Mouse (Mus musculus) forebrain, embryonic 14.5 days (tissue): ENCODE measurements around the gene Rptor. TPM values are rescaled to one million over a fixed set of nuclear protein-coding genes. Genes with fewer than 3 reads are reported as not detected.

Experiments used
- ATAC-seq: fragments of 200-750 bp; cut with Nextera tagmentation; 2 replicates; pipeline ENCODE4 v1.8.0; 2017; ENCODE audit warnings: mild to moderate bottlenecking, moderate library complexity
- DNase-seq: peaks from one replicate; pipeline ENCODE4 v3.0.0-alpha.2; 2015; ENCODE audit warnings: low spot score
- H3K27ac ChIP-seq: fragments of 300-500 bp; sonication (generic); 2 replicates; pipeline ENCODE4 v1.5.1; 2014; ENCODE audit warnings: low read depth, mild to moderate bottlenecking, control low read depth, low read length, moderate library complexity
- H3K27me3 ChIP-seq: fragments of 300-500 bp; sonication (generic); replicated peaks from 2 replicates; pipeline ENCODE4 v1.6.1; 2014; ENCODE audit warnings: low read length, control low read depth, mixed read lengths; ENCODE audit not compliant: control insufficient read depth, insufficient read depth
- H3K36me3 ChIP-seq: fragments of 300-500 bp; sonication (generic); 2 replicates; pipeline ENCODE4 v1.6.1; 2014; ENCODE audit warnings: low read length, control low read depth; ENCODE audit not compliant: control insufficient read depth, insufficient read depth
- H3K4me1 ChIP-seq: fragments of 300-500 bp; sonication (generic); 2 replicates; pipeline ENCODE4 v1.6.1; 2014; ENCODE audit warnings: antibody characterized with exemption, low read length, control low read depth; ENCODE audit not compliant: control insufficient read depth, insufficient read depth
- H3K4me2 ChIP-seq: fragments of 300-500 bp; sonication (generic); 2 replicates; pipeline ENCODE4 v1.6.1; 2014; ENCODE audit warnings: mild to moderate bottlenecking, control low read depth, low read length
- H3K4me3 ChIP-seq: fragments of 300-500 bp; sonication (generic); 2 replicates; pipeline ENCODE4 v1.5.1; 2014; ENCODE audit warnings: low read depth, low read length, control low read depth
- H3K9ac ChIP-seq: fragments of 300-500 bp; sonication (generic); 2 replicates; pipeline ENCODE4 v1.6.1; 2014; ENCODE audit warnings: mild to moderate bottlenecking, low read length, control low read depth, moderate library complexity
- H3K9me3 ChIP-seq: fragments of 300-500 bp; sonication (generic); replicated peaks from 2 replicates; pipeline ENCODE4 v1.6.1; 2016; ENCODE audit warnings: low read length, control low read depth, mixed read lengths; ENCODE audit not compliant: control insufficient read depth
- WGBS: fragments of 180-500 bp; shearing (Covaris S2); extraction: QIAGEN DNeasy Blood & Tissue Kit; methylation state at CpG from one replicate; pipeline ENCODE4 v1.1.7; 2014; 5-methylcytosine and 5-hydroxymethylcytosine counted together
- polyA plus RNA-seq: library from polyadenylated mRNA; unstranded; fragments of >200 nt; fragmentation: Nextera tagmentation; extraction: Ambion mirVana; gene quantifications from 2 replicates; pipeline ENCODE4 v1.2.1, GENCODE M21; 2014

Gene Rptor
- polyA plus RNA-seq, 1 experiment from 2014 or later, result 7.0 TPM

DNA sequence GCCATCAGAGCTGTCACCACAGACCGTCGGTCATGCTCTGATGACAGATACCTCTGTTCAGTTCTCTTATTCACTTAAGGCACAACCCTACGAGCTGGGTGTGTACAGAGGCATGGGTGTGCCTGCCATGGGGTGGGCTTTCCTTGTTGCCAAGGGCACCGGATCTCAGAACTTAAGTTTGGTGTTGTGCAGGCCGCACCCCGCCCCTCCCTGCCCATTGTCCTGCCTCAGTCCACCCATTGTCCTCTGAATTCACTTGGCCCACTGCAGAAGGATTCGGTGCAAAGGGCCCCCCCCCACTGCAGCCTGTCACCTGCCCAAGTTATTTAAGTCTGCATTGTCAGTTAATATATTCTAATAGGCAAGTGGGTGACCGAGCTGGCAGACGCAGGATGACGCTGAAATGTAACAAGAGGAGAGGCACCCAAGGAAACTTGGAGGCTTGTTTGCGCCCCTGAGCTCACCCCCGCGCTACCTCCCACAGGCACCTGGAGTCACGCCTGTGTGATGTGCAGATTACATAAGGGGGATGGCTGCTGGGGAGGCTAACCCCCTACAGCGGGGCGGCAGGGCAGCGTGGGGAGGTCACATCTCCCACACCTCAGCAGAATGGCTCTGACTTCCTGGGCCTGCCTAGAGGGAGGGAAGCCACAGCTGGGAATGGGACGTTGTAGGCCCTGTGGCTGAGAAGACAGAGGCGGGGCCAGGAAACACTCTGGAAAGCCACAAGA, 335.2 kb downstream of the Rptor start:
- 63% methylated on average over 19 of the region's 19 CpGs for whole genome bisulfite sequencing
- H3K27me3 ChIP-seq, result no peaks in the 10 kb centered on the region
- no peak overlapping the region for H3K9ac ChIP-seq
- H3K4me2 ChIP-seq, result peak overlapping the region; percentile 12; the same call in 1 of the 2 replicates
- H3K27ac ChIP-seq, result peak overlapping the region; percentile 82
- DNase-seq (no peak), ATAC-seq (no peak)
- H3K4me1 ChIP-seq, result peaks cover 33% of the 10 kb centered on the region
- H3K4me3 ChIP-seq, result no peak overlapping the region
- no peaks in the 10 kb centered on the region for H3K9me3 ChIP-seq
- H3K36me3 ChIP-seq, result no peaks in the 10 kb centered on the region

DNA sequence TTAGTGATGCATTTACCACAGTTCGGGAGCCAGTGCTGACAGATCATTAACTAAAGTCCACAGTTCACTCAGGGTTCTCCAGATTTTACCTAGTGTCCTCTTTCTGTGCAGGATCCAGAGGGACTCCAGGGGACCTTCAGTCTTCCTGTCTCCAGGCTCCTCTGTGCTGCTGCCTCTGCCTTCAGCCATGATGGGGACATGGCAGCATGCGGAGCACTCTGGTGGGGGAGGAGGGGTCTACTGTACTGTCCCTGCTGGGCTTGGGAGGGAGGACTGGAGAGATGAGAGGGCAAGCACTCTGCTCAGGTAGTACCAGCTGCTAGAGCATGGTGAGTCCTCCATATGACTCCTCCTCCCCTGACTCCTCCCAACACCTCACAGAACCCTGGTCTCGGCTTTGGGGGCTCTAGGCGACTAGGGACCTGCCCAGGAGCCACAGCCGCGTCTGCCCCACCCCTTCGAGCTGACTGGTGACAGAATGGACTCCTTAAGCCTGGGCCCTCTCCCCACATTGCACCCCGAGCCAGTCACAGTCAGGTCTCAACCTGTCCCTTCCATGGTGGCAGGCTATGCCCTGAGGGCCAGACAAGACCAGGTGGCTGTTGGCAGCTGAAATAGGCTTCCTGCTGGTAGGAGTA, 336.5 kb downstream of the Rptor start:
- peaks cover 38% of the 10 kb centered on the region for H3K4me1 ChIP-seq
- no peaks in the 10 kb centered on the region for H3K36me3 ChIP-seq
- no peaks in the 10 kb centered on the region for H3K9me3 ChIP-seq
- no peaks in the 10 kb centered on the region for H3K27me3 ChIP-seq
- DNase-seq, result no peak
- H3K9ac ChIP-seq, result peak overlapping the region; percentile 21; the same call in 1 of the 2 replicates
- H3K4me3 ChIP-seq, result no peak overlapping the region
- H3K4me2 ChIP-seq, result peak overlapping the region; percentile 9; the same call in 1 of the 2 replicates
- peak overlapping the region; percentile 22 for H3K27ac ChIP-seq
- WGBS, result 52% methylated on average over 8 of the region's 8 CpGs
- ATAC-seq, result no peak

DNA sequence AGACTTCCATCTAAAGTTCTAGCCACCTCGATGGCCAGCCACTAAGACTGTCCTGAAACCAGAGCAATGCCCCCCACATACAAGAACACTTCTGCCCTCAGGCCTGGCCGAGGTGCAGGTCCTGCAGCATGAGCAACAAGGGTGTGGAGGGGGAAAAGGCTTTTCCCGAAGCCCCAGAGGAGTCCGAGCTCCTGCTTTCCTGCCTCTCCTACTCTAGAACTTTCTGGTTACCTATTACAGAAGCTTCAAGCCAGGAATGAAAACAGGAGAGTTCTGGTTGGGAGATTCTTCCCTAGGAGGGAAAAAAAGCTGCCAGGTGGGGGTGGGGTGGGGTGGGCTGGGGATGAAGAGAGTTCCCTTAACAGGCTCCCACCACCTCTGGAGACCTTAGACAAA, 337.0 kb downstream of the Rptor start:
- Histone ChIP-seq H3K27ac (peak overlapping the region; percentile 22), H3K27me3 (no peaks in the 10 kb centered on the region), H3K9me3 (no peaks in the 10 kb centered on the region), H3K9ac (peak overlapping the region; percentile 21; the same call in 1 of the 2 replicates), H3K4me3 (no peak overlapping the region), H3K4me1 (peaks cover 40% of the 10 kb centered on the region), H3K36me3 (no peaks in the 10 kb centered on the region), H3K4me2 (peak overlapping the region; percentile 9; the same call in 1 of the 2 replicates)
- 71% methylated on average over 4 of the region's 4 CpGs for WGBS
- ATAC-seq (no peak), DNase-seq (no peak)

- peaks cover 40% of the 10 kb centered on the region for H3K4me1 ChIP-seq
- H3K27ac ChIP-seq, result peak overlapping the region; percentile 80
- H3K9ac ChIP-seq, result peak overlapping the region; percentile 17; the same call in 1 of the 2 replicates
- H3K36me3 ChIP-seq, result no peaks in the 10 kb centered on the region
- H3K9me3 ChIP-seq, result no peaks in the 10 kb centered on the region
- 61% methylated on average over 11 of the region's 11 CpGs for WGBS
- H3K4me2 ChIP-seq, result peak overlapping the region; percentile 39
- ATAC-seq (no peak), DNase-seq (peak; percentile 75)
- no peak overlapping the region for H3K4me3 ChIP-seq
- no peaks in the 10 kb centered on the region for H3K27me3 ChIP-seq
Measured at GRCm38 (mm10) chr11:119940142-119940541, 337.4 kb downstream of the Rptor start.

DNA sequence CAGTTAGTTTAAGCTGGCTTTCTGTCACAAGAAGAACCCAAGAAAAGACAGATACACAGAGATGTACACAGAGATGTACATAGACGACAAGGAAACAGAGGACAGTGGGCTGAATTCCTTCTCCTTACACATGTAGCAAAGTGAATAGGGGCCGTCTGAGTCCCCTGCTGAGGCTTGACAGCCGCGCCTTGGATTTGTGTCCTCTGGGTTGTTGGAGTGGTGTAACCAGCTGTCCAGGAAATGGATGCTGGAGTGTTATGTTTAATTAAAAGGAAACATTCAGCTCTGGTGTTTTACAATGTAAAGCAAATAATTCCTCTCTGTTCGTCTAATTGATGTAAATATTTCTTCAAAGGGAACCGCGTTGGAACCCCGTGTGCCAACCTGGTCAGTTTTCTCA, 339.1 kb downstream of the Rptor start:
- H3K9me3 ChIP-seq, result no peaks in the 10 kb centered on the region
- peak overlapping the region; percentile 71 for H3K9ac ChIP-seq
- H3K27me3 ChIP-seq, result no peaks in the 10 kb centered on the region
- ATAC-seq (no peak), DNase-seq (peak; percentile 27)
- no peaks in the 10 kb centered on the region for H3K36me3 ChIP-seq
- peak overlapping the region; percentile 97 for H3K4me2 ChIP-seq
- peak overlapping the region; percentile 82 for H3K27ac ChIP-seq
- 2% methylated on average over 8 of the region's 8 CpGs for WGBS
- H3K4me1 ChIP-seq, result peaks cover 27% of the 10 kb centered on the region
- peak overlapping the region; percentile 70 for H3K4me3 ChIP-seq

DNA sequence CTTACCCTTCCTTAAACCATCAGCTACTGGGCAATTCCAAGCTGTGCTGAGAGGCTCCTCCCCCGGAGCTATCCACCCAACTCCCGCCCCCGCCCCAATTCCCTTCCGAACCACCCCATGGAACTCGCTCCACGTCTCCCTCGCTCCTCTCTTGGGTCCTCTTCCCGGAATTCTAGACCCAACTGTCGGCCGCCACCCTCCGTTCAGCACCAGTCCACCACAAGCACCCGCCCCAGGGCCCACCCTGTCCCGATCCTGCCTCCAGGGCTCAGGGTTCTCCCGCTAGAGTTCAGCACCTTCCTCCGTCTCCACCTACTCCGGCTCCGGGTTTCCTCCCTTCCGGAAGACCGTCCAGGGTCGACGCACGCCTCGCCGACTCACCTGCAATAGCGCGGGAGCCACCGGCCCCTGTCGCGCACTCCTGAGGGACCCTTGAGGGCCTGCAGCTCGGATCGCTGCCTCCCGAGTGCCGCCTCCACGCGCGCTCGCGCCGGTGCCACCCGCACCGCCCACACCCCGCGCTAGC, 339.6 kb downstream of the Rptor start:
- Histone ChIP-seq H3K36me3 (no peaks in the 10 kb centered on the region), H3K27me3 (no peaks in the 10 kb centered on the region), H3K4me3 (peak overlapping the region; percentile 70), H3K9ac (peak overlapping the region; percentile 71), H3K4me2 (peak overlapping the region; percentile 97), H3K4me1 (peaks cover 27% of the 10 kb centered on the region), H3K9me3 (no peaks in the 10 kb centered on the region), H3K27ac (peak overlapping the region; percentile 82)
- DNase-seq (peak; percentile 58), ATAC-seq (peak; percentile 53)
- under 1% methylated on average over 40 of the region's 43 CpGs for WGBS

- H3K27me3 ChIP-seq, result no peaks in the 10 kb centered on the region
- ATAC-seq (peak; percentile 95), DNase-seq (peak; percentile 99)
- H3K27ac ChIP-seq, result peak within 1 kb of the TSS; percentile 82
- no peaks in the 10 kb centered on the region for H3K9me3 ChIP-seq
- peak within 1 kb of the TSS; percentile 97 for H3K4me2 ChIP-seq
- no peaks in the 10 kb centered on the region for H3K36me3 ChIP-seq
- H3K4me3 ChIP-seq, result peak within 1 kb of the TSS; percentile 70
- H3K4me1 ChIP-seq, result peaks cover 27% of the 10 kb centered on the region
- peak within 1 kb of the TSS; percentile 81 for H3K9ac ChIP-seq
- WGBS, result 0% methylated on average over 64 of the region's 79 CpGs
Measured at GRCm38 (mm10) chr11:119942727-119943427, 340.2 kb downstream of the Rptor start, which contains the start of gene Baiap2. Gene Baiap2, plus strand, starts transcription at chr11:119942763.

DNA sequence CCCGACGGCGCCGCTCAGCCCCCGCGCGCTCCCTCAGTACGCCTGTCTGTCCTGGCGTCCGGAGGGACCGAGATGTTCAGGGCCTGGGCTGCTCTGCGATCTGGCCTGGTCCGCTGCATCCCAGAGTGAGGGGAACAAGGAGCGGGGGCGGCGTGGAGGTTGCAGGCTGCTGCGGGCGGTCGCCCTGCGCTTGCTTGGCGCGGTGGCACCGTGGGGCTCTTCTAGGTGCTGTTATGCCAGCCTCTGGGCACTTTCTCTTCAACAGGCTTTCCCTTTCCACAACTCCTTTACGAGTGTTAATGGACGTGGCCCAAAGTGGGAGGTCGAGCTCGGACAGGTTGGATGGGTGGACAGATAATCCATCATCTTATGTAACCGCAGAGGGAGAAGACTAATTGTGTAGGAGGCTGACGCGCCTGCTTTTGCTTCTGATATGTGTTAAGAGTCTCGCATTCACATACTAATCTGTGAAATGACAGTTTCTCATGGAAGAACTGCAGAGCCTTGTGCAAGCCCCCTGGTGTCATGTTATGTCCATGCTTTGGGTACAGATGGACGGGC, 340.8 kb downstream of the Rptor start:
- 6% methylated on average over 32 of the region's 32 CpGs for WGBS
- Histone ChIP-seq H3K4me2 (peak overlapping the region; percentile 97), H3K4me3 (peak overlapping the region; percentile 70), H3K9me3 (no peaks in the 10 kb centered on the region), H3K4me1 (peaks cover 27% of the 10 kb centered on the region), H3K27me3 (no peaks in the 10 kb centered on the region), H3K36me3 (no peaks in the 10 kb centered on the region), H3K27ac (no peak overlapping the region), H3K9ac (peak overlapping the region; percentile 81)
- ATAC-seq (peak; percentile 21), DNase-seq (peak; percentile 27)
